ENCODE assay signal across 9 mouse cellular contexts in genomic region chr4:106848290-106849092, GRCm38 (mm10). TPM values are rescaled to one million over a fixed set of nuclear protein-coding genes. Genes with fewer than 3 reads are reported as not detected.
DNase-seq lines count a peak whose midpoint lies in the region; ATAC-seq lines count a peak whose summit lies in the region.
"Had no signal": no experiment of that assay in that cellular context is flagged by ENCODE, and none has a peak within 500 bp of the region (broad histone marks: within the 10 kb centered on the region; RNA-seq: fewer than 3 reads in every experiment).

No protein-coding gene starts in this region.

- H3K27ac ChIP-seq in forebrain, embryonic 12.5 days = peak overlapping the region; percentile 78
- H3K27ac ChIP-seq in kidney, embryonic 15.5 days = peak overlapping the region; percentile 94
- H3K27ac ChIP-seq in midbrain, embryonic 12.5 days (replicated peaks) = 0 out of 2 replicates have a peak overlapping the region, but pooled peaks have one; percentile 39

- intact Hi-C loops in left cerebral cortex, postnatal 14 days (cut with DNase I) = no loop called here

- 51% methylated on average over 12 of the region's 12 CpGs for WGBS in forebrain, embryonic 12.5 days
- WGBS in kidney, embryonic 15.5 days = 47% methylated on average over 12 of the region's 12 CpGs
- 52% methylated on average over 12 of the region's 12 CpGs for WGBS in midbrain, embryonic 12.5 days

- no peaks in the 10 kb centered on the region for H3K9me3 ChIP-seq in forebrain, embryonic 12.5 days
- H3K9me3 ChIP-seq in kidney, embryonic 15.5 days (replicated peaks) = no peaks in the 10 kb centered on the region
- no peaks in the 10 kb centered on the region for H3K9me3 ChIP-seq in midbrain, embryonic 12.5 days

- H3K4me2 ChIP-seq in forebrain, embryonic 12.5 days = peak overlapping the region; percentile 37; the same call in 1 of the 2 replicates
- H3K4me2 ChIP-seq in kidney, embryonic 15.5 days = peak overlapping the region; percentile 53
- H3K4me2 ChIP-seq in midbrain, embryonic 12.5 days (replicated peaks) = no peak overlapping the region

- no peaks in the 10 kb centered on the region for H3K27me3 ChIP-seq in forebrain, embryonic 12.5 days
- H3K27me3 ChIP-seq in kidney, embryonic 15.5 days = no peaks in the 10 kb centered on the region
- no peaks in the 10 kb centered on the region for H3K27me3 ChIP-seq in midbrain, embryonic 12.5 days

- no peaks in the 10 kb centered on the region for H3K36me3 ChIP-seq in forebrain, embryonic 12.5 days (replicated peaks)
- H3K36me3 ChIP-seq in kidney, embryonic 15.5 days = no peaks in the 10 kb centered on the region
- no peaks in the 10 kb centered on the region for H3K36me3 ChIP-seq in midbrain, embryonic 12.5 days

- peaks cover 23% of the 10 kb centered on the region for H3K4me1 ChIP-seq in forebrain, embryonic 12.5 days
- peaks cover 28% of the 10 kb centered on the region for H3K4me1 ChIP-seq in kidney, embryonic 15.5 days
- peaks cover 26% of the 10 kb centered on the region for H3K4me1 ChIP-seq in midbrain, embryonic 12.5 days

- ATAC-seq in forebrain, embryonic 12.5 days (ENCODE audit: low FRiP score) = peak; percentile 30; the same call in 1 of the 2 replicates
- peak; percentile 17 for ATAC-seq in kidney, embryonic 15.5 days (replicated peaks; ENCODE audit: low FRiP score)
- no peak for ATAC-seq in midbrain, embryonic 12.5 days (ENCODE audit: low FRiP score, low read depth)

- 0 out of 2 replicates have a peak overlapping the region, but pooled peaks have one; percentile 33 for H3K9ac ChIP-seq in forebrain, embryonic 12.5 days
- 0 out of 2 replicates have a peak overlapping the region, but pooled peaks have one; percentile 5 for H3K9ac ChIP-seq in kidney, embryonic 15.5 days
- H3K9ac ChIP-seq in midbrain, embryonic 12.5 days (replicated peaks) = no peak overlapping the region

- DNase-seq in adrenal gland, postnatal 14 days = peak; percentile 68
- DNase-seq in adrenal gland, postnatal 4 days (ENCODE audit: low spot score in 2 of 2) = no peak
- DNase-seq in ZHBTc4 (ENCODE audit: low read depth, low spot score) = peak; percentile 95
- DNase-seq in left cerebral cortex, adult 18-20 months (ENCODE audit: low spot score in 2 of 2) = no peak
- no peak for DNase-seq in left cerebral cortex, postnatal 14 days (ENCODE audit: low spot score in 2 of 2)

- no peak overlapping the region for H3K4me3 ChIP-seq in forebrain, embryonic 12.5 days (replicated peaks)
- no peak overlapping the region for H3K4me3 ChIP-seq in kidney, embryonic 15.5 days (replicated peaks)
- H3K4me3 ChIP-seq in midbrain, embryonic 12.5 days = no peak overlapping the region
- H3K4me3 ChIP-seq: erythroblast, embryonic 14.5 days had no signal

RNA-seq across cellular contexts. Expression of gene Acot11, which starts 43.7 kb away (rescaled TPM):
- 55.2 and 61.6 TPM in 2 replicates for total RNA-seq in adrenal gland, postnatal 14 days (2021)
- total RNA-seq in adrenal gland, postnatal 4 days (2021) = 1 to 10 TPM; 6.1 to 7.4 TPM
- polyA plus RNA-seq in forebrain, embryonic 12.5 days (2016; fragmentation: Nextera tagmentation; extraction: Ambion mirVana) = 1.4 TPM in 2 replicates
- polyA plus RNA-seq in kidney, embryonic 15.5 days (2015; fragmentation: Nextera tagmentation; extraction: Ambion mirVana) = 2.7 and 3.7 TPM in 2 replicates
- polyA plus RNA-seq in midbrain, embryonic 12.5 days (2016; fragmentation: Nextera tagmentation; extraction: Ambion mirVana) = 1.5 and 1.6 TPM in 2 replicates
- total RNA-seq in left cerebral cortex, adult 18-20 months (2021) = 10 to 100 TPM; 35.0 to 57.5 TPM
- total RNA-seq in left cerebral cortex, postnatal 14 days (2021) = 10 to 100 TPM; 30.5 to 34.1 TPM

Comparison
In these comparisons a context has a peak if more than half of its experiments do, and no peak if none do; other contexts are left out.
1. DNase-seq: peak in adrenal gland, postnatal 14 days (single experiment) and ZHBTc4 (single experiment); none in adrenal gland, postnatal 4 days (0 of 2), left cerebral cortex, adult 18-20 months (0 of 2) and left cerebral cortex, postnatal 14 days (0 of 2).
2. H3K27ac ChIP-seq: peak in every context shown above with its lines; median percentile 94 in kidney, embryonic 15.5 days; 78 in forebrain, embryonic 12.5 days; 39 in midbrain, embryonic 12.5 days.